Mouse (Mus musculus) spleen, postnatal 10 days (tissue): ENCODE results near the gene Gm20812.
"Not testable (repeated sequence)": the region's sequence is repeated elsewhere in the genome, so short reads cannot be mapped to it uniquely, and the experiment has no call there.

Source experiments
- DNase-seq, 2 experiments: peaks; one replicate each; pipeline ENCODE4 v3.0.0; 2021 to 2022; ENCODE audit warnings: low spot score in 2 of 2

The Gm20812 gene

DNA sequence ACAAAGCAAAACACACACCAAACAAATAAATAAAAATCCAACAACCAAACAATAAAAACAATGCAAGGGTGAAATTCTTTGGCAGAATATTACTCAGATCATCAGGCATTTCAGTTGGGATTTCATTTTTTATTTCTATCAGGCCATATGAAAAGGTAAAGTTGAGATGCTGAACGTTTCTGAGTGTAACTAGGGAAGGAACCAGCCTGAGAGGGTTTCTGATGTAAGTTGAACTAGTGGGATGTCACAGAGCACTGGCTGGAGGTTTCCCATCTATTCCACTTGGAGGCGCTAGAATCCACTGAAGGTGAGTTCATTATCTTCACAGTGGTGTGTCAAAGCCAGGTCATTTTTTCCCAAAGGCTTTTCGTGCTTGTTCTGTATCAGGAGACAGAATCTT, at the start of gene Gm20812:
Gm20812 (plus strand) TSS at position 301 of the 400 bp plus-strand sequence.
- DNase-seq: not testable (repeated sequence)
